Mouse (Mus musculus) C2C12 (cell line): ENCODE measurements around the gene Cacna1a. TPM values are rescaled to one million over a fixed set of nuclear protein-coding genes. Genes with fewer than 3 reads are reported as not detected.

Experiments used
- H3K27me3 ChIP-seq: one replicate; pipeline ENCODE4 v1.6.1; 2011; ENCODE audit not compliant: control insufficient read depth, insufficient read depth, insufficient read length
- H3K36me3 ChIP-seq: one replicate; pipeline ENCODE4 v1.6.1; 2011; ENCODE audit not compliant: control insufficient read depth, insufficient read depth
- H3K4me3 ChIP-seq: one replicate; pipeline ENCODE4 v1.5.1; 2011; ENCODE audit warnings: mild to moderate bottlenecking, control low read depth; ENCODE audit not compliant: poor library complexity, insufficient read depth, severe bottlenecking
- H3K79me2 ChIP-seq: one replicate; pipeline ENCODE4 v1.6.1; 2011; ENCODE audit not compliant: control insufficient read depth, insufficient read depth
- H3K79me3 ChIP-seq: one replicate; pipeline ENCODE4 v1.6.1; 2011; ENCODE audit warnings: low read depth, control low read depth
- H3ac ChIP-seq: one replicate; pipeline ENCODE3; 2011; ENCODE audit warnings: low read depth; ENCODE audit not compliant: control insufficient read depth, insufficient read length
- CEBPB ChIP-seq: IDR thresholded peaks from one replicate; pipeline ENCODE4 v1.6.1; 2011; ENCODE audit warnings: low read depth, mild to moderate bottlenecking, control low read depth, moderate library complexity
- CTCF ChIP-seq: IDR thresholded peaks from one replicate; pipeline ENCODE4 v1.5.1; 2011; ENCODE audit not compliant: control insufficient read depth, insufficient read depth, insufficient read length
- FOSL1 ChIP-seq: IDR thresholded peaks from one replicate; pipeline ENCODE4 v1.8.0; 2011; ENCODE audit warnings: mild to moderate bottlenecking, low read length; ENCODE audit not compliant: poor library complexity, insufficient read depth, severe bottlenecking
- MAX ChIP-seq: IDR thresholded peaks from one replicate; pipeline ENCODE4 v1.6.1; 2011; ENCODE audit warnings: mild to moderate bottlenecking, control low read depth
- MYOD1 ChIP-seq: IDR thresholded peaks from one replicate; pipeline ENCODE4 v1.6.1; 2011; ENCODE audit warnings: low read depth; ENCODE audit not compliant: control insufficient read depth, insufficient read length
- MYOG ChIP-seq: IDR thresholded peaks from one replicate; pipeline ENCODE4 v1.6.1; 2011; ENCODE audit not compliant: control insufficient read depth, insufficient read length; ENCODE audit errors: extremely low read depth
- USF1 ChIP-seq: IDR thresholded peaks from one replicate; pipeline ENCODE4 v1.6.1; 2011; ENCODE audit warnings: low read depth, mild to moderate bottlenecking, control low read depth, moderate library complexity
- polyA plus RNA-seq: library from polyadenylated mRNA; unstranded; fragments of >200 nt; fragmentation: generic; extraction: Trizol; gene quantifications from one replicate; pipeline ENCODE4 v1.2.1, GENCODE M21; 2012; ENCODE audit warnings: missing spikeins

Gene Cacna1a
- polyA plus RNA-seq, 1 experiment, result 3.1 TPM

DNA sequence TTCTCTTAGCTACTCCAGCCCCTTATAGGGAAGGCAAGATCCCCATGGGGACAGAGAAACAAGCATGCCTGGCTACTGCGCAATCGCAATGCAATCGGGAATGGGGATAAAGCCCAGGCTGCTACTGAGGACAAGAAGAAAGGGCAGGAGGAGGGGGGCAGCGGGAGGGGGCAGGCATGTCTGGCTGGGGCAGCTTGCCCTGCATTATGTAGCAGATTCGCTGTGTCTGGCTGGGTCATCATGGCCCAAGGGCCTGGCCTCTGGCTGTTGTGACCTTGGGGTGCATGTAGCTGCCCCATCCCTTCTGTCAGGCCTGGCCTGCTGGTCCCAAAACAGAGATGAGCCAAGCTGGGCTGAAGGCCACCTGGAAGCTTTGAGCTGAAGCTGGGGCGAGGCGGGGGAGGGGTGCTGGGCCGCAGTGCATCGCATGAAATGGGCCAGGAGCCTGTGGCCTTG, 246.6 kb downstream of the Cacna1a start:
- H3ac ChIP-seq, result no peak overlapping the region
- TF ChIP-seq USF1, result no peak
- H3K36me3 ChIP-seq, result no peaks in the 10 kb centered on the region
- no peaks in the 10 kb centered on the region for H3K79me3 ChIP-seq
- H3K27me3 ChIP-seq, result no peaks in the 10 kb centered on the region
- H3K4me3 ChIP-seq, result no peak overlapping the region
- no peaks in the 10 kb centered on the region for H3K79me2 ChIP-seq

DNA sequence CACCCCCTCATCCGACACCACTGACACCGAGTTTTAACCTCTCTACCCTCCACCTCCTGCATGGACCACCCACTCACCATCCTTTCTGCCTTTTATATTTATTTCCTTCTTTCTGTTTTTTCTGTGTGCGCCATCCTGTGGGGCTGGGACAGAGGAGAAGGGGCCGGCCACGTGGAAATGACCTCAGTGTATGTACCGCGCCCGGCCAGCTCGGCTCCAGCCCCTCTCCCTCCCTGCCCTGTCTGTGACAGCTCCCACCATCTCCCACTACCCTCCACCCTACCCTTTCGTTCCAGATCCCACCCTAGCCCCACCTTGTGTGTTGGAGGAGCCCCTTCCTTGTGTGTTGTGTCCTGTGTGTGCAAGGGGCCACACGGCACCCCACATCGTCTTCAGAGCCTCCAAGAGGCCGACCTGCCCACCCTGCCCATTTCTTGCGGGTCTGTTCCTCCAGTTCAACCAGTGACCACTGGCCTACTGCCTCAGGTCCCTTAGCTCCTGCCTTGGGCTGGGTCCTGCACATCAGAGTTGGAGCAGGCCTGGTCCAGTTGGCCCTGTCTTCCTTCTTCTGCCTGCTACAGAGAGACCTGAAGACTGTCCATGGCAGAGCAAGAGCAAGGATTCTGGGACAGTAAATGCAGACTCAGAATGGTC, 247.3 kb downstream of the Cacna1a start:
- Histone ChIP-seq H3K36me3 (no peaks in the 10 kb centered on the region), H3K27me3 (no peaks in the 10 kb centered on the region), H3ac (peak overlapping the region; percentile 2), H3K79me2 (no peaks in the 10 kb centered on the region), H3K79me3 (no peaks in the 10 kb centered on the region), H3K4me3 (no peak overlapping the region)
- no peak for TF ChIP-seq CEBPB
- no peak for TF ChIP-seq MYOG
- no peak for TF ChIP-seq USF1
- no peak for TF ChIP-seq FOSL1
- no peak for TF ChIP-seq MAX
- TF ChIP-seq CTCF, result no peak

DNA sequence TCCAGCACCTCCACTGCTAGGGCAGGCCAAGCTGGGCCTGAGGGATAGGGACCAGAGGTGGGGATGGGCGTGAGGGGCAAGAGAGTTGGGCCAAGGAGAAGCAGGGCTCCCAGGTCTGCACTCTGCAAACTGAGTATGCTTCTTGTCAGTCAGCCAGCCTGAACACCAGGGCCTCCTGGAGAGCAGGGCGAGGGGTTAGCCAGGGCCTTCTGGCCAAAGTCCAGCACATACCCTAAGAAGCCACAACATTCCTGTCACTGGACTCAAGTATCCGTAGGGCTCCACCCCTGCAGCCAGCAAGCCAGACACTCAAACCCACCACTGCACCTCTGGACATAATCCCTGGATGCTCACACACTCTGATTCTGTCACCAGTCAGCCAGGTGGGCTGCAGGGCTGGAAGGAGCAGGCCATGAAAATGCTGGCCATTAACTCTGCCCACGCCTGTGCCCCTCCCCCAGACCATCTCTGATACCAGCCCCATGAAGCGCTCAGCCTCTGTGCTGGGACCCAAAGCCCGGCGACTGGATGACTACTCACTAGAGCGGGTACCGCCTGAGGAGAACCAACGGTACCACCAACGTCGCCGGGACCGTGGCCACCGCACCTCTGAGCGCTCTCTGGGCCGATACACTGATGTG, 247.9 kb downstream of the Cacna1a start:
- Histone ChIP-seq H3K27me3 (no peaks in the 10 kb centered on the region), H3K4me3 (no peak overlapping the region), H3K79me2 (no peaks in the 10 kb centered on the region), H3K79me3 (no peaks in the 10 kb centered on the region), H3K36me3 (no peaks in the 10 kb centered on the region), H3ac (peak overlapping the region; percentile 2)
- TF ChIP-seq FOSL1 (no peak), USF1 (no peak), MYOD1 (no peak), CTCF (no peak), CEBPB (no peak)

DNA sequence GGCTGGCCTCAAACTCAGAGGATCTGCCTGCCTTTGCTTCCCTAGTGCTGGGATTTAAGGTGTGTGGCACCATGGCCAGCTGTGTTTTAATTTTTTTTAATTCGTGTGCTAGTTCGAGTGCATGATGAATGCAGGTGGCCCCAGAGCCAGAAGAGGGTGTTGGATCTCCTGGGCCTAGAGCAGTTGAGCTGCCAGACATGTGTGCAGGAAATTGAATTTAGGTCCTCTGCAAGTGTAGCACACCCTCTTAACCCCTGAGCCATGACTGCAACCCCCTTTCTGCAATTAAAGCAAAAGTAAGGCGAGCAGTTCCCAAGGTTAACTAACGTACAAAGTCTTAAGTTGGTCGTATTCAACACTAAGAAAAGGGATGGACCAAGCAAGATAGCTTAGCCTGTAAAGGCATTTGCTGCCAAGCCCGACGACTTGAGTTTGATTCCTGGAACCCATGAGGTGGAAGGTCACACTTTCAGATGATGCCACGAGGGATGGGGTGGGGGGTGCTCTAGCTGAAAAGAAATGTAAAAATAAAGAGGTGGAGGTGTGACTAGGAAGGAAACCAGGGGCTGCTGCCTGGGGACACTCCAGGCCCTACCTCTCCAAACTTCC, 249.8 kb downstream of the Cacna1a start:
- Histone ChIP-seq H3K79me2 (no peaks in the 10 kb centered on the region), H3K27me3 (no peaks in the 10 kb centered on the region), H3ac (peak overlapping the region; percentile 61), H3K36me3 (no peaks in the 10 kb centered on the region), H3K4me3 (peak overlapping the region; percentile 39), H3K79me3 (no peaks in the 10 kb centered on the region)
- no peak for TF ChIP-seq MYOD1
- TF ChIP-seq CEBPB, result no peak
- no peak for TF ChIP-seq MAX
- TF ChIP-seq FOSL1, result no peak

DNA sequence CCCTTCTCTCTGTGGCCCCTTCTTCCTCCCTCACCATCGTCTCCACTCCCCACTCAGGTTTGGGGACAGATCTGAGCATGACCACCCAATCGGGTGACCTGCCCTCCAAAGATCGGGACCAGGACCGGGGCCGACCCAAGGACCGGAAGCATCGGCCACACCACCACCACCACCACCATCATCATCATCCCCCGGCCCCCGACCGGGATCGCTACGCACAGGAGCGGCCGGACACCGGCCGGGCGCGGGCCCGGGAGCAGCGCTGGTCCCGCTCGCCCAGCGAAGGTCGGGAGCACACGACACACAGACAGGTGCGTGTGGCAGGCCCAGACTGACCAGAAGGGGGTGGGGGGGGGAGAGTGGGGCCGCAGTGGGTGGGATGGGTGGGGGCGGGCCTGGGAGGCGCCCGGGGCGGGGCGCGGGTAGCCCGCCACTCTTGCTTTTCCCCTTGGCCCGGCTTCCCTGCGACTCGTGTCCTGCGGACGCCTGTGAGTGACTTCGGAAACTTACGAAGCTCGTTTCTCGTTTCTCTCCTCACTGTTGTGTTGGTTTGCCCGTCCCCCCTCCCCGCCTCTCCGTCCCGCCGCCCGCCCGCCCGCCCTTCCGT, 250.4 kb downstream of the Cacna1a start:
- Histone ChIP-seq H3K79me2 (no peaks in the 10 kb centered on the region), H3ac (peak overlapping the region; percentile 65), H3K36me3 (no peaks in the 10 kb centered on the region), H3K4me3 (peak overlapping the region; percentile 39), H3K27me3 (no peaks in the 10 kb centered on the region), H3K79me3 (no peaks in the 10 kb centered on the region)
- no peak for TF ChIP-seq FOSL1
- no peak for TF ChIP-seq MYOG
- TF ChIP-seq MAX, result no peak
- no peak for TF ChIP-seq MYOD1
- no peak for TF ChIP-seq CEBPB
- no peak for TF ChIP-seq CTCF
- TF ChIP-seq USF1, result no peak
